Mouse (Mus musculus): ENCODE results near the gene Rab19. TPM values are rescaled to one million over a fixed set of nuclear protein-coding genes. Genes with fewer than 3 reads are reported as not detected.
"Not testable (repeated sequence)": the region's sequence is repeated elsewhere in the genome, so short reads cannot be mapped to it uniquely, and the experiment has no call there.

The Rab19 gene
- total RNA-seq, 2 experiments from 2014 or later = 0.22 to 0.32 TPM

- DNase-seq; intact Hi-C loops (cut with DNase I): not testable (repeated sequence)
Measured at GRCm38 (mm10) chr6:39378161-39378835, 2.7 kb upstream of the Rab19 start.

- intact Hi-C loops (cut with DNase I) = no loop called here
- DNase-seq = no peak
Measured at GRCm38 (mm10) chr6:39379224-39379623, 1.8 kb upstream of the Rab19 start.

GRCm38 (mm10) chr6:39379749-39380148 is 1.2 kb upstream of the Rab19 start:
- DNase-seq = no peak

DNA sequence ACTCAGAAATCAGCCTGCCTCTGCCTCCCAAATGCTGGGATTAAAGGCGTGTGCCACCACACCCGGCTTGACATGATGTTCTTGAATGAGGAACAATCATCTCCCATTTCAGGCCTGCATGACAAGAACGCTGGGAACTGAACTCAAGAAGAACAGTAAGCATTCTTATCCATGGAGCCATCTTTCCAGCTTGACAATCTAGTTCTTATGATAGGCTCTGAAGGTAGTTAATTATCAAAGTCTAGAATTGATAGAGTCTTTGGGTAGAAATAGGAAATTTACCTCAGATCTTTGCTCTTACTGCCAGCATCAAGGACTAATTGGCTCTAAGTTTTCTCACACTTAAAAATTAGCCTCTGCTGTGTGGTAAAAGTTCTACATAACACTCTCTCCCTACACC is 699 bp upstream of the Rab19 start:
- intact Hi-C loops (cut with DNase I) = no loop called here
- no peak for DNase-seq

More at GRCm38 (mm10) chr6:39379749-39380148, 1.2 kb upstream of the Rab19 start:
- intact Hi-C loops (cut with DNase I) = no loop called here

- no peak for DNase-seq
Measured at GRCm38 (mm10) chr6:39389988-39390387, 9.0 kb downstream of the Rab19 start.

GRCm38 (mm10) chr6:39395471-39395870 is 14.5 kb downstream of the Rab19 start:
- no peak for DNase-seq
- intact Hi-C loops (cut with DNase I) = no loop called here

More at GRCm38 (mm10) chr6:39389988-39390387, 9.0 kb downstream of the Rab19 start:
- intact Hi-C loops (cut with DNase I) = no loop called here

DNA sequence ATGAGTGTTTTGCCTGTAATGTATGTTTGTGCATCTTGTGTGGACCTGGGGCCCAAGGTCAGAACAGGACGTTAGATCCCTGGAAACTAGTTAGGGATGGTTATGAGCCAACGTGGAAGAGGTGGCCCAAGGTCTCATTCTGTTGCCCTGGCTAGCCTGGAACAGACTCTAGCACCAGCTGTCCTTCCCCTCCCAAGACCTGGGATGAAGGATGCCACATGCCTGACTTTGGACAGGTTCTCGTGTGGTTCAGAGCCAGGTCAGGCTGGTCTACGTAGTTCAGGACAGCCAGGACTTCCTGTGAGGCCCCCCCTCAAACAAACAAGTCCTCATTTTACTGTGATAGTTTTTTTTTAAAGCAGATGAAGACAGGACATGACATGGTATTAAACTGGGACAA is 14.9 kb downstream of the Rab19 start:
- no peak for DNase-seq
- intact Hi-C loops (cut with DNase I) = no loop called here

DNA sequence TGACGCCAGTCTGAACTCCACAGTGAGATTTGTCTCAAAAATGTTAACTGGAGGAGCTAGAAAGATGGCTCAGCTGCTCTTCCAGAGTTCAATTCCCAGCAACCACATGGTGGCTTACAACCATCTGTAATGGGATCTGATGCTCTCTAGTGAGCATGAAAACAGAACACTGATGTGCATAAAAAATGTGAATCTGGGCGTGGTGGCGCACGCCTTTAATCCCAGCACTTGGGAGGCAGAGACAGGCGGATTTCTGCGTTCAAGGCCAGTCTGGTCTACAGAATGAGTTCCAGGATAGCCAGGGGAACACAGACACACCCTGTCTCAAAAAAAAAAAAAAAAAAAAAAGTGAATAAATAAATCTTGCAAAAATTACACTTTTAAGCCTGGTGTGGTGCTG is 16.1 kb downstream of the Rab19 start:
- intact Hi-C loops (cut with DNase I) = no loop called here
- no peak for DNase-seq

- DNase-seq = no peak
- intact Hi-C loops (cut with DNase I) = no loop called here
Measured at GRCm38 (mm10) chr6:39398342-39398741, 17.4 kb downstream of the Rab19 start.

- DNase-seq = peak; percentile 22 to 61
Measured at GRCm38 (mm10) chr6:39400343-39400742, 19.4 kb downstream of the Rab19 start.

DNA sequence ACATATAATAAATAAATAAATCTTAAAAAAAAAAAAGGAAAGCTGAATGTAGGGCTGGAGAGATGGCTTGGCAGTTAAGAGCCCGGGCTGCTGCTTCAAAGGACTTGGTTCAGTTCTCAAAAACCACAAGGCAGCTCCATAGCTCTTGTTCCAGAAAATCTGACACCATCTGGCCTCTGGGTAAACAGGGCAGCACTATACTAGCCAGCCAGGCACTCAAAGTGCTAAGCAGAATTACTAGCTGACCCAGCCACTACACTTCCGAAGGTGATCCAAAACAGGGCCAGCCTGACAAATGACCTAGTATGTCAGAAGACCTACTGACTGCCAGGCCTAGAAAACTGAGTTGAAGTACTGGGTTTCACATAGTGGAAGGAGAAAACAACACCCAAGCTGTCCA is 22.2 kb downstream of the Rab19 start:
- no peak for DNase-seq
- intact Hi-C loops (cut with DNase I) = no loop called here

More at GRCm38 (mm10) chr6:39400343-39400742, 19.4 kb downstream of the Rab19 start:
- intact Hi-C loops (cut with DNase I) = no loop called here

GRCm38 (mm10) chr6:39406480-39406879 is 25.5 kb downstream of the Rab19 start:
- DNase-seq = no peak
- intact Hi-C loops (cut with DNase I) = no loop called here

DNA sequence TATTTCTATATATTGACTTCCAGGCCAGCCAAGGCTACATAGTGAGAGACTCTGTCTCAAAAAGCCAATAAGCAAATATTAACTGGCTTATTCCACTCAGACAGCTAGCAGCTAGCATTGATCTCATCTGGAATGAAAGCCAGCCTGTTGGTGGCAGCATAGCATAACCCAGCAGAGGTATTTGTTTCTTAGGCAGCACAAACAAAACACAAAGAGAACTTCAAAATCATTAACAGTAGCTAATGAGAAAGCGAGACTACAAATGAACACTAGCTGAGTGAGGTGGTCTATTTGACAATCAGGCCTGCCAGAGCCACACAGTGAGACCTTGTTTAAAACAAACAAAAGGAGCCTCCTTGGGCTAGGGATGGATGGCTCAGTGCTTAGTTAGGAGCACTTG is 33.1 kb downstream of the Rab19 start:
- DNase-seq = no peak
- intact Hi-C loops (cut with DNase I) = no loop called here

- DNase-seq = peak; percentile 43 to 75
- intact Hi-C loops (cut with DNase I) = no loop called here
Measured at GRCm38 (mm10) chr6:39415762-39416161, 34.8 kb downstream of the Rab19 start.

GRCm38 (mm10) chr6:39416654-39417053 is 35.7 kb downstream of the Rab19 start:
- DNase-seq; intact Hi-C loops (cut with DNase I): not testable (repeated sequence)

- intact Hi-C loops (cut with DNase I) = no loop called here
- no peak for DNase-seq
Measured at GRCm38 (mm10) chr6:39419386-39419850, 38.4 kb downstream of the Rab19 start.

DNA sequence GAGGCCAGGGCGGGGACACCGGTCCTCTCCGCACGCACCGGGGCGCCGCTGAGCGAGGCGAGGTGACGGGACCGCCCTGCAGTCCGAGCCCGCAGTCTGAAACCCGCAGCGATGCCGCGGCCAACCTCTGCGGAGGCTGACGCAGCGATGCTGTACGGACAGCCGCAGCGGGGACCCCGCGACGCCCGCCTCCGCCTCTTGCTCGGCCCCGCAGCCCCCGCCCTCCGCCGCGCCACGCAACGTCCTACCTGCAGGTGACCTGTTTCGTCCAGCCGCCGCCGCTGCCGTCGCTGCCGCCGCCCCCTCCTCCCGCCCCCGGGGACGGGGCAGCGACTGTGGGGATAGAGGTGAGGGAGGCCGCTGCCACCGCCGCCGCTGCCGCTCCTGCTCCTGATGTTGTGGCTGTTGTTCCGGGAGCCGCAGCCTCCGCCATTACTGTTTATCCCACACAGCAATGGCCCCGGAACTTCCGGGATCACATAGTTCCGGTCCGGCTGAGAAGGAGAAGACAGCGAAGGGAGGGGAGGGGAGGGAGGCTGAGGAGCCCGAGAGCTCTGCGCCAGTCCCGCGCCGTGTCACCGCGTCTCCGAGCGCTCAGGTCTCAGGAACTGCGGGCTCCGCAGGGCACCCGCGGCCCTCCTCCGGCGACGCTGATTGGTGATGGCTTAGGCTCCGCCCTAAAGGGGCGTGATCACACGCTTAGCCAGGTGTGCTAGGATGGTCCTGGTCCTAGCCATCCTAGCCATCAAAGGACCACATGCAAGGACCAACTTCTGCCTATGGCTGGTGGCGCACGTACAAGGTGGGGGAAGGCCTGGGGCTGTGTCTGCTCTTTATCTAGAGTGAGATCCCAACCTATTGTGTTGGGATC is 39.1 kb downstream of the Rab19 start, which contains the start of gene Mkrn1:
TSS of gene Mkrn1 (minus strand) at position 612 of the 871 bp plus-strand sequence.
- DNase-seq = peak; percentile 77 to 79
- intact Hi-C loops (cut with DNase I) = no loop called here

GRCm38 (mm10) chr6:39420867-39421266 is 39.9 kb downstream of the Rab19 start:
- intact Hi-C loops (cut with DNase I) = no loop called here

GRCm38 (mm10) chr6:39423130-39423551 is 42.2 kb downstream of the Rab19 start:
- no peak for DNase-seq
- intact Hi-C loops (cut with DNase I) = no loop called here

More at GRCm38 (mm10) chr6:39420867-39421266, 39.9 kb downstream of the Rab19 start:
- DNase-seq = no peak

- intact Hi-C loops (cut with DNase I) = no loop called here
Measured at GRCm38 (mm10) chr6:39423686-39424085, 42.7 kb downstream of the Rab19 start.

DNA sequence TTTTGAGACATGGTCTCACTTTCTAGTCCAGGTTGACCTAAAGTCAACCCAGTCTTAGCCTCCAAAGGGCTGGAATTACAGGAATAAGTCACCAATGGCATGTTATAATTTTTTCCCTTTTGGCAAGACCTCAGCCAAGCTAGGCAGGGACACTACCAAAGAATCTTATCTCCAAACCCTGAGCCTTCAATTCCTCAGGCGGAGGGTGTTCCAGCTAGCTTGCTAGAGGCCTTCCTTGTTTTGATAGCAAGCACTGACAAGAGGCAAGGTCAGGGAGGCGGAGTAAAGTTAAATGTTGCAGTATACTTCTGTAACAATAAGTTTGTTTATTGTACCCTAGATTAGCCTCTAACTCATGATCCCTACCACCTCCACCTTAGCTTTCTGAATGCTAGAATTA is 44.2 kb downstream of the Rab19 start:
- intact Hi-C loops (cut with DNase I) = no loop called here

More at GRCm38 (mm10) chr6:39423686-39424085, 42.7 kb downstream of the Rab19 start:
- no peak for DNase-seq

More for the DNA sequence above, 44.2 kb downstream of the Rab19 start:
- no peak for DNase-seq
